Mouse (Mus musculus) CH12.LX (cell line): ENCODE results near the gene Fkbp4. TPM values are rescaled to one million over a fixed set of nuclear protein-coding genes. Genes with fewer than 3 reads are reported as not detected.

ENCODE experiments used
- DNase-seq: peaks from one replicate; pipeline ENCODE4 v3.0.0-alpha.2; 2013; ENCODE audit errors: extremely low read depth
- H3K27ac ChIP-seq: 2 replicates; pipeline ENCODE4 v1.5.1; 2012; ENCODE audit warnings: low read depth, mild to moderate bottlenecking, control low read depth, moderate library complexity; ENCODE audit not compliant: insufficient read depth
- H3K27me3 ChIP-seq: replicated peaks from 2 replicates; pipeline ENCODE3; 2012; ENCODE audit warnings: inconsistent platforms
- H3K36me3 ChIP-seq, 2 experiments: replicated peaks in 1 of 2; 2 replicates each; pipeline versions ENCODE3 to v1.6.1; 2012; ENCODE audit warnings: inconsistent platforms in 1 of 2, low read length in 1 of 2, mild to moderate bottlenecking in 1 of 2, mixed read lengths in 1 of 2, moderate library complexity in 1 of 2; ENCODE audit not compliant: control insufficient read depth in 1 of 2, insufficient read depth in 1 of 2
- H3K4me1 ChIP-seq, 2 experiments: 2 replicates each; pipeline ENCODE4 v1.6.1; 2012; ENCODE audit warnings: inconsistent platforms in 1 of 2, moderate library complexity in 1 of 2; ENCODE audit not compliant: insufficient read depth in 2 of 2, control insufficient read depth in 1 of 2
- H3K4me2 ChIP-seq: 2 replicates; pipeline ENCODE4 v1.6.1; 2012; ENCODE audit warnings: low read depth, mild to moderate bottlenecking, control low read depth; ENCODE audit not compliant: poor library complexity, insufficient read depth, severe bottlenecking
- H3K4me3 ChIP-seq, 3 experiments: fragments of 150-350 bp in 1 of 3; sonication (generic) in 1 of 3; replicated peaks in 1 of 3; 2 replicates each; pipeline versions ENCODE3 to v1.5.1; 2011 to 2012; ENCODE audit warnings: low read depth in 2 of 3, low read length in 2 of 3, mild to moderate bottlenecking in 2 of 3, moderate library complexity in 2 of 3, control low read depth in 1 of 3, improper control_type of control experiment in 1 of 3, inconsistent platforms in 1 of 3, mixed read lengths in 1 of 3; ENCODE audit not compliant: poor library complexity in 1 of 3
- H3K79me2 ChIP-seq: replicated peaks from 2 replicates; pipeline ENCODE4 v1.6.1; 2012; ENCODE audit warnings: mild to moderate bottlenecking, moderate library complexity; ENCODE audit not compliant: control insufficient read depth, poor library complexity, insufficient read depth, severe bottlenecking; ENCODE audit errors: extremely low read depth
- H3K9ac ChIP-seq: 2 replicates; pipeline ENCODE4 v1.6.1; 2012; ENCODE audit warnings: low read depth, mild to moderate bottlenecking, control low read depth, moderate library complexity; ENCODE audit not compliant: insufficient read depth
- H3K9me3 ChIP-seq: replicated peaks from 2 replicates; pipeline ENCODE3; 2012; ENCODE audit warnings: low read length, inconsistent platforms, mixed read lengths
- BHLHE40 ChIP-seq: IDR thresholded peaks from 2 replicates; pipeline ENCODE4 v1.6.1; 2011; ENCODE audit warnings: mild to moderate bottlenecking, low read depth, low read length, improper control_type of control experiment
- CTCF ChIP-seq, 2 experiments: IDR thresholded peaks in 1 of 2; conservative IDR thresholded peaks in 1 of 2; 2 replicates each; pipeline ENCODE4 v1.5.1; 2011 to 2012; ENCODE audit warnings: low read depth in 2 of 2, low read length in 2 of 2, improper control_type of control experiment in 1 of 2, inconsistent platforms in 1 of 2, mild to moderate bottlenecking in 1 of 2, moderate library complexity in 1 of 2
- E2F4 ChIP-seq: IDR thresholded peaks from 2 replicates; pipeline ENCODE4 v1.6.1; 2011; ENCODE audit warnings: low read depth, low read length, improper control_type of control experiment; ENCODE audit not compliant: insufficient replicate concordance
- ELF1 ChIP-seq: IDR thresholded peaks from 2 replicates; pipeline ENCODE4 v1.6.1; 2014; ENCODE audit warnings: low read depth, mild to moderate bottlenecking, inconsistent platforms, low read length, improper control_type of control experiment
- EP300 ChIP-seq: IDR thresholded peaks from 2 replicates; pipeline ENCODE4 v1.6.1; 2011; ENCODE audit warnings: low read length, improper control_type of control experiment
- ETS1 ChIP-seq: conservative IDR thresholded peaks from 2 replicates; pipeline ENCODE4 v1.6.1; 2012; ENCODE audit warnings: low read depth, mild to moderate bottlenecking, inconsistent platforms, low read length, improper control_type of control experiment, moderate library complexity
- GABPA ChIP-seq: IDR thresholded peaks from 2 replicates; pipeline ENCODE4 v1.6.1; 2012; ENCODE audit warnings: low read depth, low read length, improper control_type of control experiment, inconsistent platforms; ENCODE audit not compliant: insufficient replicate concordance
- HCFC1 ChIP-seq: IDR thresholded peaks from 2 replicates; pipeline ENCODE4 v1.6.1; 2012; ENCODE audit warnings: low read depth, mild to moderate bottlenecking, inconsistent platforms, low read length, improper control_type of control experiment
- IRF4 ChIP-seq: IDR thresholded peaks from 2 replicates; pipeline ENCODE4 v1.6.1; 2014; ENCODE audit warnings: low read depth, mild to moderate bottlenecking, inconsistent platforms, low read length, improper control_type of control experiment
- MAX ChIP-seq: IDR thresholded peaks from 2 replicates; pipeline ENCODE4 v1.6.1; 2011; ENCODE audit warnings: low read length, improper control_type of control experiment
- MAZ ChIP-seq: IDR thresholded peaks from 2 replicates; pipeline ENCODE4 v1.6.1; 2012; ENCODE audit warnings: low read depth, mild to moderate bottlenecking, inconsistent platforms, low read length, improper control_type of control experiment, moderate library complexity
- MEF2A ChIP-seq: IDR thresholded peaks from 2 replicates; pipeline ENCODE4 v1.6.1; 2014; ENCODE audit warnings: low read depth, mild to moderate bottlenecking, inconsistent platforms, low read length, improper control_type of control experiment, borderline replicate concordance
- MYC ChIP-seq: IDR thresholded peaks from 2 replicates; pipeline ENCODE4 v1.6.1; 2011; ENCODE audit warnings: low read depth, mild to moderate bottlenecking, improper control_type of control experiment, low read length
- NELFE ChIP-seq: IDR thresholded peaks from 2 replicates; pipeline ENCODE4 v1.6.1; 2011; ENCODE audit warnings: low read depth, low read length, improper control_type of control experiment
- PAX5 ChIP-seq: IDR thresholded peaks from 2 replicates; pipeline ENCODE4 v1.6.1; 2012; ENCODE audit warnings: low read length, inconsistent platforms, mixed read lengths
- POLR2A ChIP-seq: IDR thresholded peaks from 2 replicates; pipeline ENCODE4 v1.6.1; 2011; ENCODE audit warnings: low read depth, mild to moderate bottlenecking, improper control_type of control experiment, low read length
- RAD21 ChIP-seq: IDR thresholded peaks from 2 replicates; pipeline ENCODE4 v1.6.1; 2011; ENCODE audit warnings: low read depth, mild to moderate bottlenecking, low read length, improper control_type of control experiment, moderate library complexity
- TCF12 ChIP-seq: IDR thresholded peaks from 2 replicates; pipeline ENCODE4 v1.6.1; 2014; ENCODE audit warnings: low read depth, mild to moderate bottlenecking, inconsistent platforms, low read length, improper control_type of control experiment
- ZC3H11A ChIP-seq: IDR thresholded peaks from 2 replicates; pipeline ENCODE4 v1.6.1; 2012; ENCODE audit warnings: low read depth, mild to moderate bottlenecking, inconsistent platforms, low read length, improper control_type of control experiment
- ZMIZ1 ChIP-seq: IDR thresholded peaks from 2 replicates; pipeline ENCODE4 v1.6.1; 2012; ENCODE audit warnings: low read depth, mild to moderate bottlenecking, inconsistent platforms, low read length, improper control_type of control experiment
- ZNF384 ChIP-seq: IDR thresholded peaks from 2 replicates; pipeline ENCODE4 v1.6.1; 2012; ENCODE audit warnings: low read depth, low read length, improper control_type of control experiment, inconsistent platforms
- dilution Hi-C: fragments of 300-500 bp; cut with MboI; formaldehyde crosslinking; loops from 2 replicates; pipeline ENCODE4 v1.14.3; 2020; ENCODE audit warnings: low sequenced_read_pairs; ENCODE audit not compliant: extremely low pct_unique_long_range_greater_than_20kb, extremely low pct_ligation_motif_present
- in situ Hi-C: fragments of 300-500 bp; cut with MboI; formaldehyde crosslinking; loops from 3 replicates; pipeline ENCODE4 v1.14.3; 2019; ENCODE audit warnings: low sequenced_read_pairs, low pct_ligation_motif_present, low pct_unique_long_range_greater_than_20kb, mixed read lengths
- polyA plus RNA-seq: library from polyadenylated mRNA; unstranded; fragments of >175 nt; gene quantifications from 2 replicates; pipeline ENCODE4 v1.2.1, GENCODE M21; 2012; ENCODE audit warnings: low read depth; ENCODE audit not compliant: insufficient read length
- total RNA-seq, 2 experiments: library from RNA; depleted of rRNA; stranded (reverse); fragments of 300-350 nt in 1 of 2; fragments of >200 nt in 1 of 2; gene quantifications; 2 replicates each; pipeline ENCODE4 v1.2.3; 2012 to 2014

Gene Fkbp4
- total and polyA plus RNA-seq, 3 experiments, result 198 to 304 (median 265) TPM

DNA sequence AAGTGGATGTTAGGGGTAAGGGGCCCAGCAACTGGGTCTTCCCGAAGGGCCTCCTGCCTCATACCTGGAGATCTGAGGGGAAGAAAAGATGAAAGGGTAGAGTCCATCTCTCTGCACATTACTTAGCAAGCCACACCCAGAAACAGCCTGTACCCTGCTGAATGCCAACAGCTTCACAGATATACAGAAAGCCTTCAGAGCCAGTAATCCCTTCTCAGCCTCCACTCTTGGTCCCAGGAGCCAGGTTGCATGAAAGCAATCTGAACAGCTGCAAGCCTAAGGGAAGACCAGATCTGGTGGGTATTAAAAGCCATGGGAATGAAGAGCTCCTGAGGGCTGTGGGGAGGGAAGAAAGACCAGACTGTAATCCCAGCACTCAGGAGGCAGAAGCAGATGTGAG lies 49.3 kb downstream of the Fkbp4 start:
- H3K9ac ChIP-seq, result no peak overlapping the region
- dilution Hi-C loops, result no loop called here
- H3K4me2 ChIP-seq, result no peak overlapping the region
- H3K79me2 ChIP-seq, result no peaks in the 10 kb centered on the region
- H3K4me1 ChIP-seq, result peaks cover 0 to 4% of the 10 kb centered on the region in 2 experiments; a peak in 1 of 4 replicates
- no peak for TF ChIP-seq NELFE
- TF ChIP-seq CTCF (conservative IDR thresholded peaks at IDR 0.05 in 1 of 2, IDR thresholded peaks at IDR 0.05 in 1 of 2; ENCODE audit: low read depth in 2 of 2, low read length in 2 of 2), result no peak
- TF ChIP-seq ZC3H11A, result no peak
- no peak for TF ChIP-seq MAZ
- no peak for TF ChIP-seq ZMIZ1
- TF ChIP-seq ETS1, result no peak
- TF ChIP-seq ELF1, result no peak
- TF ChIP-seq GABPA, result no peak
- TF ChIP-seq PAX5, result no peak
- TF ChIP-seq POLR2A, result no peak
- TF ChIP-seq MEF2A, result no peak
- no peak for TF ChIP-seq MYC
- TF ChIP-seq, all 38 proteins: peak for 0
- DNase-seq, result no peak
- no peaks in the 10 kb centered on the region for H3K9me3 ChIP-seq
- no peak overlapping the region for H3K27ac ChIP-seq
- H3K4me3 ChIP-seq, result no peak overlapping the region
- H3K36me3 ChIP-seq, result no peaks in the 10 kb centered on the region
- in situ Hi-C loops, result no loop called here
- H3K27me3 ChIP-seq, result no peaks in the 10 kb centered on the region

DNA sequence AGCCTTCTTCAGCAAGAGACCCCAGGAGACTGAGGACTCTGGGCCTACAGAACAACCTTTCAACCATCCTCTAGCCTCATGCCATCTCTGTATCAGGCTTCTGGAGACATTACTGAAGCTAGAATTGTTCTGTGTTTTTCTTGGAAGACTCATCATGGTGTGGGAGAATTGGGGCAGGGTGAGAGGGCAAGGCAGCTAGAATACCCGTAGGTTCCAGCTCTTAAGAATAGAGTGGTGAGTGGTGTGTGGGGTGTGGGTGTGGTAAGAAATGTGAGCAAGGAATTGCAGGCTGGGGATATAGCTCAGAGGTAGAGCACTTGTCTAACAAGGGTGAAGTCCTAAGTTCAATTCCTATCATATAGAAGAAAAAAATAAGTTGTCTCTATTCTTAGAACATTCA lies 53.5 kb downstream of the Fkbp4 start:
- dilution Hi-C loops, result no loop called here
- Histone ChIP-seq H3K9ac (no peak overlapping the region), H3K79me2 (no peaks in the 10 kb centered on the region), H3K27me3 (no peaks in the 10 kb centered on the region), H3K27ac (no peak overlapping the region), H3K4me1 (peaks cover 8 to 39% of the 10 kb centered on the region in 2 experiments; a peak in 2 of 4 replicates), H3K4me2 (no peak overlapping the region), H3K36me3 (no peaks in the 10 kb centered on the region), H3K9me3 (no peaks in the 10 kb centered on the region), H3K4me3 (no peak overlapping the region)
- no peak for DNase-seq
- no peak for TF ChIP-seq MAZ
- no peak for TF ChIP-seq RAD21
- TF ChIP-seq BHLHE40, result no peak
- in situ Hi-C loops, result no loop called here

DNA sequence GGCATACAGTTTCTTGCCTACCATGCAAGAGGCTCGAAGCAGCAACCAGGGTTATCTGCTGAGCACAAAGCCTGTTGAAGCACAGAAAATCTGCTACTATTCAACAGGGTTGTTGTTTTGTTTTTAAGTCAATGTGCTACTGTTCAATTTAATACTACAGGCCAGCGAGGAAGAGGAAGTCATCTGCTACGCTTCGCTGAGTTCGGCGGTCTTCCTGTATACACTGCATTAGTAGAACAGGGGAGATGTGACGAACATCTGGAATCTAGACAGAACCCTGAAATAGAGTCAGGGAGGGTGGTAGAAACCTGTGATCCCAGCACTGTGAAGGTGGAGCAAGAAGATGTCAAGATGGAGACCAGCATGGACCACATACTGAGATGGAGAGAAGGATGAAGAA lies 54.7 kb downstream of the Fkbp4 start:
- no peak overlapping the region for H3K4me3 ChIP-seq
- H3K9me3 ChIP-seq, result no peaks in the 10 kb centered on the region
- dilution Hi-C loops, result no loop called here
- H3K9ac ChIP-seq, result no peak overlapping the region
- DNase-seq, result peak; percentile 60
- H3K27me3 ChIP-seq, result no peaks in the 10 kb centered on the region
- TF ChIP-seq BHLHE40 (0 out of 2 replicates have a peak, but pooled peaks have one; percentile 22), ELF1 (peak; percentile 62), HCFC1 (peak; percentile 12; the same call in 1 of the 2 replicates), MAX (no peak; the same call in 1 of the 2 replicates), E2F4 (no peak), TCF12 (0 out of 2 replicates have a peak, but pooled peaks have one; percentile 40), EP300 (peak; percentile 70), MEF2A (peak; percentile 64; the same call in 1 of the 2 replicates), PAX5 (peak; percentile 55; the same call in 1 of the 2 replicates), ZNF384 (peak; percentile 40; the same call in 1 of the 2 replicates), GABPA (no peak), IRF4 (0 out of 2 replicates have a peak, but pooled peaks have one; percentile 18)
- H3K4me2 ChIP-seq, result 0 out of 2 replicates have a peak overlapping the region, but pooled peaks have one; percentile 3
- in situ Hi-C loops, result no loop called here
- no peaks in the 10 kb centered on the region for H3K36me3 ChIP-seq
- peaks cover 8 to 43% of the 10 kb centered on the region in 2 experiments; a peak in 2 of 4 replicates for H3K4me1 ChIP-seq
- H3K79me2 ChIP-seq, result no peaks in the 10 kb centered on the region
- H3K27ac ChIP-seq, result no peak overlapping the region
